Comparison of ENCODE assay signal across 9 mouse cellular contexts in the genomic region with DNA sequence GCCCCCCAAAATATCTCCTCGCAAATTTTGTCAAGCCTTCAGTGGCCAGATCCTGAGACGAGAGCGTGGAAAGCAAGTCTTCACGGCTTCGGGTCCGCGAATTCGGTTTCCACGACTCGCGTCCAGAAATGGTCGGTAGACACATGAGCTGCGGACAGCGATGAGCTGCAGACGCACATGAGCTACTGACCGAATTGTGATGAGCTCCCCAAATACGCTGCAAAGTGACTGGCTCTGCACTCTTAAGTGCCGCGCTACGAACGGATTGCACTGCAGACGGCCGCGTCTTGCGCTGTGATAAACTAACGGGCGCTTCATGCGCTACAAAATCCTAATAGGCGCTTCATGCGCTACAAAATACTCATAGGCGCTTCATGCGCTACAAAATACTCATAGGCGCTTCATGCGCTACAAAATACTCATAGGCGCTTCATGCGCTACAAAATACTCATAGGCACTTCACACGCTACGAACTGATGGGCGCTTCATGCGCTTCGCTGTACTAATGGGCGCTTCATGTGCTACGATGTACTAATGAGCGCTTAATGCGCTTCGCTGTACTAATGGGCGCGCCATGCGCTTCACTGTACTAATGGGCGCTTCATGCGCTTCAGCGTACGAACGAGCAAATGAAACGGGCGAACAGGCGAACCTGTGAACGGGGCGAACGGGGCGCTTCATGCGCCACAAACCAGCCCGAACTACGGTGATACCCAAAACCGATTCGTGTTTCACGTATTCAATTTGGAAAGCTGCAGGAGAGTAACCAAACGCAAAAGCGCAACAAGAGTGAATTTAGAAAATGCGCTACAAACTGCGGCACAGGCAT. TPM values are rescaled to one million over a fixed set of nuclear protein-coding genes. Genes with fewer than 3 reads are reported as not detected.
DNase-seq lines count a peak whose midpoint lies in the region; ATAC-seq and TF ChIP-seq lines count a peak whose summit lies in the region.
"Had no signal": no experiment of that assay in that cellular context is flagged by ENCODE, and none has a peak within 500 bp of the region (broad histone marks: within the 10 kb centered on the region; RNA-seq: fewer than 3 reads in every experiment).

No protein-coding gene starts in this region.

- 63% methylated on average over 71 of the region's 71 CpGs for WGBS in small intestine, adult 2 months

- intact Hi-C loops in left cerebral cortex, postnatal 4 days (cut with DNase I) = loop anchor here (5.0 to 10.0 kb wide), 2 partner anchors 367 to 634 kb away; a partner anchor contains a TSS

- peak; percentile 18 for DNase-seq in spleen, adult 12 weeks (ENCODE audit: low spot score)
- no peak for DNase-seq in spleen, postnatal 14 days (ENCODE audit: low spot score in 2 of 2)
- DNase-seq in heart, adult 18-20 months = peak; percentile 33 to 62
- peak; percentile 44 for DNase-seq in kidney, adult 18-20 months
- peak; percentile 37 for DNase-seq in left cerebral cortex, postnatal 4 days
- DNase-seq in mesoderm, embryonic 11.5 days (ENCODE audit: low read depth, low spot score) = peak; percentile 76

- ATAC-seq in common myeloid progenitor, adult 5-6 weeks (replicated peaks; ENCODE audit: low read depth, poor library complexity, severe bottlenecking) = peak; percentile 63

- TF ChIP-seq CTCF in small intestine, adult 2 months (IDR thresholded peaks at IDR 0.05; ENCODE audit: extremely low read depth, insufficient read length, insufficient replicate concordance, low read depth, low read length) = no peak

- peaks cover 13% of the 10 kb centered on the region for H3K27me3 ChIP-seq in small intestine, adult 2 months (ENCODE audit: control insufficient read depth, insufficient read depth, low read length)

- no peaks in the 10 kb centered on the region for H3K36me3 ChIP-seq in small intestine, adult 2 months (ENCODE audit: control insufficient read depth, insufficient read depth, low read length)

- TF ChIP-seq POLR2A in small intestine, adult 2 months (IDR thresholded peaks at IDR 0.05; ENCODE audit: low read depth, low read length) = no peak

- H3K4me1 ChIP-seq in small intestine, adult 2 months (ENCODE audit: control insufficient read depth, insufficient read depth, insufficient read length, low read length) = peaks cover 4% of the 10 kb centered on the region; the same call in 1 of the 2 replicates

- H3K27ac ChIP-seq in small intestine, adult 2 months (ENCODE audit: insufficient read depth, low read depth, low read length) = no peak overlapping the region

- peak overlapping the region; percentile 30 for H3K4me3 ChIP-seq in small intestine, adult 2 months (ENCODE audit: low read depth, low read length)

RNA-seq across cellular contexts. Expression of a gene that starts 0.8 kb away (rescaled TPM):
- total RNA-seq in common myeloid progenitor, adult 5-6 weeks (2017) = 0.05 and 0.46 TPM in 2 replicates
- total RNA-seq in heart, adult 18-20 months (2021) = 1 to 10 TPM; 1.1 to 1.3 TPM
- total RNA-seq in left cerebral cortex, postnatal 4 days (2021) = 10 to 100 TPM in 1 of 2 experiments, 1 to 10 TPM in 1; 9.6 to 18.9 TPM
- polyA plus RNA-seq in small intestine, adult 2 months (2012; rRNA removed) = 0.16 and 0.28 TPM in 2 replicates
- total RNA-seq: MEL had no signal

RNA-seq across cellular contexts. Expression of a gene that starts 0.9 kb away (rescaled TPM):
- 3.3 and 5.5 TPM in 2 replicates for total RNA-seq in common myeloid progenitor, adult 5-6 weeks (2017)
- total RNA-seq in heart, adult 18-20 months (2021) = 10 to 100 TPM; 16.5 to 19.4 TPM
- total RNA-seq in left cerebral cortex, postnatal 4 days (2021) = 10 to 100 TPM; 39.2 to 41.0 TPM
- polyA plus RNA-seq in small intestine, adult 2 months (2012; rRNA removed) = 2.1 and 2.7 TPM in 2 replicates
- total RNA-seq: MEL had no signal

Comparison
In these comparisons a context has a peak if more than half of its experiments do, and no peak if none do; other contexts are left out.
1. DNase-seq: peak in spleen, adult 12 weeks (single experiment), heart, adult 18-20 months (2 of 2), kidney, adult 18-20 months (single experiment), left cerebral cortex, postnatal 4 days (single experiment) and mesoderm, embryonic 11.5 days (single experiment); none in spleen, postnatal 14 days (0 of 2).